Mouse (Mus musculus) urinary bladder, postnatal 36 days (tissue): ENCODE results near the gene Smpd2.

Experiments
- DNase-seq, 2 experiments: peaks; one replicate each; pipeline ENCODE4 v3.0.0; 2022; ENCODE audit warnings: low spot score in 2 of 2, mixed read lengths in 1 of 2

Gene Smpd2

GRCm38 (mm10) chr10:41488877-41489276 is 1.3 kb downstream of the Smpd2 start:
- no peak for DNase-seq

GRCm38 (mm10) chr10:41486506-41487170 is 3.5 kb downstream of the Smpd2 start:
- no peak for DNase-seq

- no peak for DNase-seq
Observed at GRCm38 (mm10) chr10:41485778-41486177, 4.4 kb downstream of the Smpd2 start.

- no peak for DNase-seq
Observed at GRCm38 (mm10) chr10:41482446-41482845, 7.7 kb downstream of the Smpd2 start.

DNA sequence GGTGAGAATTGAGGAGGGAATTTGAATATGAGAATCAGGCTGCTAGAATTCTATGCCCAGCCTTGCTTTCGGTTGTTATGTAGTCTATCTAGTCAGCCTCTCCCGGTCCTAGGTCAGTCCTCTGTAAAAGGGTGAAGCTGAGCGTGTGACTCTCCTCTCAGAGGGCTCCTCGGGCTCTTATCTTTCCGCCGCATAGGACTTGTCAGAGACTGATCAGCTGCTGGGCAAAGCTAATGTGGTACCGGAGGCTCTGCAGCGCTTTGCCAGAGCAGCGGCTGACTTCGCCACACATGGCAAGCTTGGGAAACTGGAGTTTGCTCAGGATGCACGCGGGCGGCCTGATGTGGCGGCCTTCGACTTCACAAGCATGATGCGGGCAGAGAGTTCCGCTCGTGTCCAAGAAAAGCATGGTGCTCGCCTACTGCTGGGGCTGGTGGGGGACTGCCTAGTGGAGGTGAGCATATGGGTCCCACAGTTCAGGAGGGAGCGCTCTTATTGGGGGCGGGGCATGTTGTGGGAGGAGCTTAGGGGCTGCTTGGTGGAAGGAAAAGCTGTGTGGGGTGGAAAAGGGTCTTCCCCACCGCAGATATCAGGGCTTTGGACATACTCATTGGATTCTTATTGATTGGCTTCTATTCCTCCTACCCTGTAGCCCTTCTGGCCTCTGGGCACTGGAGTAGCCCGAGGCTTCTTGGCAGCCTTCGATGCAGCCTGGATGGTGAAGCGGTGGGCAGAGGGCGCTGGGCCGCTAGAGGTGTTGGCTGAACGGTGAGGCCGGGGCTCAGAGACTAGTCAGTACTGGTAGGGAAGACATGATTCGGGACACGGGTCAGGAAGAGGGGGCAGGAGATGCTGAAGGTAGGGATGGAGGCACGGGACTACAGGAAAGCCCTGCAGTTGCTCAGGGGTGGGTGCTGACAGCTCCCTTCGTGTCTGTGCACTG is 9.0 kb downstream of the Smpd2 start:
- DNase-seq: no peak

DNA sequence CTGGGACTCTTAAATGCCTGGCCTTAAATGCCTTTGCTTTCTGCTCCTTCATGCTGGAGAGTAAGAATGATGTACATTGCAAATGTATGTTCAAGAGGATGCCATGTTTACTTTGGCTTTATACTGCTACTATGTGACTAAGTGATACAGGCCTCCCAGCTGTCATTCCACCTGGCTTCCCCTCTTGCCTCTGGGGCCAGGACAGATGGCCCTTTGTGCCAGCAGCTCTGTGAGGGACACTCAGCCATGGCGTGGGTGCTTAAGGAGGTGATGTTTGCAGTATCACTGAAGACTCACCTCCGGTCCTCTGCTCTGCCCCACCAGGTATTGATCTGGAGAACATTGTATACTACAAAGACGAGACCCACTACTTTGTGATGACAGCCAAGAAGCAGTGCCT is 10.2 kb downstream of the Smpd2 start:
- no peak for DNase-seq

DNA sequence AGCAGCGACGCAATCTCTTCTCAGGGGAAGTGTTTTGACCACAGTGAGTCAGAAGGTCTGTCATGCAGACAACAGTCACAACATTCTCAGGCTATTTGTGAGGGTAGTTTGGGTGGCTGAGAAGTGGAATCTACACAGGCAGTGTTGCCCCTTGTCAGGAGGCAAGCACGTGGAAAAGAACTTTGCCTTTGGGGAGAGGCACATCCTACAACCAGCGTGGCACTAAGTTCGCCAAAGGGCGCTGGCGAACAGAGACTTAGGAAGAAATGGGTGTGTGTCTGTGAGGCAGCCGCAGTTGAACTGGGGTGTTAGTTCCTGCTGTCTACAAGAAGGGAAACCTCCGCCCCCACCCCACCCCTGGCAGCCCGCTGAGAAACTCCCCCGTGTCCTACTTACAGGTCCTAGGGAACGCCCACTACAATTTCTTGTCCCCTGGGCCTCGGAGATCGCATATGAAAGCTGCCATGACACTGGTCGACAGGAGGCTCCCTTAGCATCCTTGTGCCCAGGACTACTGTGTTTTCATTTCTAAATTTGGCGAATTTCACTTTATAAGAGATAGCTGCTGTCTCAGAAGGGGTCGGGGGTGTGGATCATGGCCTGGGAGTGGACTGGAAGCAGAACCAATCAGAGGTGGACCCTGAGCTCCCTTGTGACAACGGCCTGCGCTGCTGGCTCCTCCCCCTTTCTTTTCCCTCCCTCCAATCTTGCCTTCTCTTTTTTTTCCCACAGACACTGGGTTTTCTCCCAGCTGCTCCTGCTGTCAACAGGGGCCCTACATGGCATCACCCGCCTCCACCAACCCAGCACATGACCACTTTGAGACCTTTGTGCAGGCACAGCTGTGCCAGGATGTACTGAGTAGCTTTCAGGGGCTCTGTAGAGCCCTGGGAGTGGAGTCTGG is 12.6 kb downstream of the Smpd2 start:
- peak; percentile 50 to 62 for DNase-seq

GRCm38 (mm10) chr10:41477018-41477277 is 13.2 kb downstream of the Smpd2 start:
- no peak for DNase-seq

GRCm38 (mm10) chr10:41476171-41477017 is 13.8 kb downstream of the Smpd2 start, which contains the start of gene Mical1:
TSS of gene Mical1 (plus strand) at chr10:41476314.
- peak in 1 of 2 experiments; percentile 53 for DNase-seq

DNA sequence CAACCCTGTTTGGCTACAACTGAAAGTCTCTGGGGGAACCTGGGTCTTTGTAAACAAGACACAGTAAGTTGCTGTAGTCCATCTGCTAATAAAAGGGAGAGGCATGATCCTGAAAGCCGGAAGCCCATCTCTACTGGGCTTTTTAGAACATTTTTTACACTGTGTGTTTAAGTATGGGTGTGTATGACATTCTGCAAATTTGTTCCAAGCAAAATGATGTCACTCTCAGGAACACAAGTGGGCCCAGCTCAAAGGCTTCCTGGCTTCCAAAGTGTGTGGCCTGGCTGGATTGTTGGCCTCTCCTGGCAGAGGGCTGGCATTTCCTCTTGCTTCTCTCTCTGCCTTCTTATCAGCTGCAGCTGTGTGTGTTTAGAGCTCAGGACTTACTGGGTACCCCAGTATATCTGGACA is 15.2 kb downstream of the Smpd2 start:
- DNase-seq: no peak

DNA sequence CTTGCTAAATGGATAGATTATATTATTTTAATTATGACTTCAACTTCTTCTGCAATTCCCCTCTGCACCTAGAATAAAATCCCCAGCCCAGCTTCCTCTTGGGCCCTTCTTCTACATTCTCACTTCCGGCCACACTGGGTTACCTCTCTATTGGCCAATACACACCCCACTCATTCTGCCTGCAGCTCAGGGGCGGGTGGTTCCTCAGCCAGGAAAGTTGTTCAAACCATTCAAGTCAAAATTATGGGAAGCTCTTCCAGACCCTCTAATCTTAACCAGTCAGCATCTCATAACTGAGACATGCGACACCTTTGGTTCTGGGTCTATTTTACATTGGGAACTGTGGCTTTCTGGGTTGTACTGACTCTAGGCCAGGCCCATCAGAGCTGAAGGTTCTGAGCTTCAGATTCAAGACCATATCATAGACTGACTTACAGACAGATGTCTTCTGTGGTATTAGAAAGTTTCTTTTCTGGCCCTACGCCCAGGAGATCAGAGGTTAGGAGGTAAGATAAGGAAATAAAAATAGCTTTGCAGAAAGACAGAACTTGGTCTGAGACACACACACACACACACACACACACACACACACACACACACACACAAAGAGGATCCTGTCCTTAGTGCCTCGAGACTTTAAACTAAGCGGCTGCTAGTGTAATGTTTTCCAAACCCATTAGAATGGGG is 16.2 kb downstream of the Smpd2 start:
- no peak for DNase-seq

DNA sequence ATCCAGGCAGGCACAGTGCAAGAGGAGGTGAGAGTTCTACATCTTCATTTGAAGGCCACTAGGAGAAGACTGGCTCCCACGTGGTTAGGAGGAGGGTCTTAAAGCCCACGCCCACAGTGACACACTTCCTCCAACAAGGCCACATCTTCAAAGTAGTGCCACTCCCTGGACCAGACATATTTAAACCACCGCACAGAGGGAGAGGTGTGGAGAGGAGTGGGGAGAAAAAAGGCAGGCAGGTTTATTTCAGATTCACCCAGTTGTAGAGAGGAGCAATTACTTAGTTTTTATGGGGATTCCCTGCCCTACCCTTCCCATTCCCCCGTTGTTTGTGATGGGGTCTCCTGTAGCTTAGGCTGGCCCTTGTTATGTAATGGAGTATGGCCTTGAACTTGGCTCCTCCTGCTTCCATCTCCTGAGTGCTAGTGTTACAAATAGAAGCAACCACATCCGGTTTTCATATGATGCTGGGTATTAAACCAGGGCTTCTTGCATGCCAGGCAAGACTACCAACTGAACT is 17.1 kb downstream of the Smpd2 start:
- no peak for DNase-seq

GRCm38 (mm10) chr10:41472534-41472933 is 17.6 kb downstream of the Smpd2 start:
- DNase-seq: no peak

- no peak for DNase-seq
Observed at GRCm38 (mm10) chr10:41470693-41471092, 19.5 kb downstream of the Smpd2 start.

DNA sequence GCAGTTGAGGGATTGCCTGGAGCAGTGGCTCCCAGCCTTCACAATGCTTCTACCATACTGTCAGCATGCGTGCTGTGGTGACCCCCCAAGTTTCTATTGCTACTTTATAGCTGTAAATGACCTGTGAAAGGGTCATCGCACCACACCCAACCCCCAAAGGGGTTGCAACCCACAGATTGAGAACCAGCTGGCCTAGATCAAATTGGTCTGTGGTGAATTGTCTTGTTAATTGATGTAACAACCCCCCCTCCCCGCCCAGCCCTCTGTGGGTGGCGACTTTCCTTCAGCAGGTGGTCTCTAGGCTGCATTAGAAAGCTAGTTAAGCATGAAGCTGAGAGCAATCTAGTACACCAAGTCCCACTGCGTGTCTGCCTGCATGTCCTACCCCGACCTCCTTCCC is 22.8 kb downstream of the Smpd2 start:
- DNase-seq: no peak

DNA sequence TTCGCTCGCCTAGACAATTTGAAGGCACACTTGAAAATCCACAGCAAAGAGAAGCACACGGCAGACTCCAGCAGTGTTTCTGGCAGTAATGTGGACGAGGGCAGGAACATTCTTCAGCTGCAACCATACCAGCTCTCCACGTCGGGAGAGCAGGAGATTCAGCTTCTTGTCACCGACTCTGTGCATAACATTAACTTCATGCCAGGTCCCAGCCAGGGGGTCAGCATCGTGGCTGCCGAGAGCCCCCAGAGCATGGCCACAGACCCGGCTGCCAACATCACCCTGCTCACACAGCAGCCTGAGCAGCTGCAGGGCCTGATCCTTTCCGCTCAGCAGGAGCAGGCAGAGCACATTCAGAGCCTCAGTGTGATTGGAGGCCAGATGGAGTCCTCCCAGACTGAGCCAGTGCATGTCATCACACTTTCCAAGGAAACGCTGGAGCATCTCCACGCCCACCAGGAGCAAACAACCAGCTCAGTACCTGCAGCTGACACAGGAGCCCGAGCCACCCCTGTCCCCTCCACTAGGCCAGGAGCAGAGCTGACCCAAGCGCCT is 25.7 kb downstream of the Smpd2 start:
- DNase-seq: no peak

GRCm38 (mm10) chr10:41461057-41461722 is 29.0 kb downstream of the Smpd2 start:
- no peak for DNase-seq

- no peak for DNase-seq
Observed at GRCm38 (mm10) chr10:41460501-41460900, 29.7 kb downstream of the Smpd2 start.

DNA sequence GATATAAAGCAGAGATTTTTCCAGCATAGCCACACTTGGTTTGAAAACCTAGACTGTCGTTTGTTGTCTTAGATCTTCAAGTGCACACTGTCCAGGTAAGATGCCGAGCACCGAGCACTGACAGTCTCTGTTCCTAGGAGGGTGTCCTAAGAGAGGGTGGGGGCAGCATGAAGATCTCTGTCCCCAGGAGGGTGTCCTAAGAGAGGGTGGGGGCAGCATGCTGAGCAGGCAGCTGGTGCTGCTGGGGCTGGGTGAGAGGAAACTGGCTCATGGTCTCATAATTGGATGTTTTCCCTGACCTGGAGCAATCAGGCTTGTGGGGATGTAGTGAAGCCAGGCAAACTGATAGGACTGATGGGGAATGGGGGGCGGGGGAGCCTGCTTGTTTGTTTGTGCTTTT is 30.2 kb downstream of the Smpd2 start:
- DNase-seq: no peak

GRCm38 (mm10) chr10:41452791-41453190 is 37.4 kb downstream of the Smpd2 start:
- DNase-seq: no peak
